Mouse (Mus musculus): ENCODE data around the gene Dis3l2.

Dis3l2 gene

DNA sequence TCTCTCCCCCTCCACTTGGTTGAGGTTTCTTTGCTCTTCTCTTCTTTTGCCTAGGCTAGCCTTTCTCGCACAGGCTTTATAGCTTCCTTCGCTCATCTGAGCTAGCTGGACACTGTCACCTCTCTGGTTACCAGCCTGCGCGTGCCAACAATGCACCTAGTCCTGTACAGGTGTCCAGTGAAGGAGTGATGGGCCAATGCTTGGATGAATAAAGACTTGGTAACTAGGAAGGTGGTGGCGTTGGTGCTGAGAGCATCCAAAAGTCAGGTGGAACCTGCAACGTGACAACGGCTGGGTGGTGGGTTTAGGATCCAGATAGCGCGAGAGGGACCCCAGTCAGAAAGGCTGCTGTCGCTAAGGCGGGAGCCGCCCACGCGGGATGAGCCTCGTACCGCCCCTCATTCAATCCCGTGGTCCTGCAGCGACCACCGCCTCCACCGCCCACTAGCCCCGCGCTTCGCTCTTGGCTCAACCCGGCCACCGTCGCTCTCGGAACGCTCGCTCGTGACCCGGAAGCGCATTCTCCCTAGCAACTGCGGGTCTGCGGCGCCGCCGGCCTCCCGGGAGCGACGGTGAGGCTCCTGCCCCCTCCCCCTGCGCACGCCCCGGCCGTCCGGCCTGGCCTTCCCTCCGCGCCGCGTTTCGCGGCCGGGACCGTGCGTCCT lies at the start of gene Dis3l2:
Gene Dis3l2 (plus strand): TSS at position 509 of the 665 bp plus-strand sequence.
- peak; percentile 92 for DNase-seq

DNA sequence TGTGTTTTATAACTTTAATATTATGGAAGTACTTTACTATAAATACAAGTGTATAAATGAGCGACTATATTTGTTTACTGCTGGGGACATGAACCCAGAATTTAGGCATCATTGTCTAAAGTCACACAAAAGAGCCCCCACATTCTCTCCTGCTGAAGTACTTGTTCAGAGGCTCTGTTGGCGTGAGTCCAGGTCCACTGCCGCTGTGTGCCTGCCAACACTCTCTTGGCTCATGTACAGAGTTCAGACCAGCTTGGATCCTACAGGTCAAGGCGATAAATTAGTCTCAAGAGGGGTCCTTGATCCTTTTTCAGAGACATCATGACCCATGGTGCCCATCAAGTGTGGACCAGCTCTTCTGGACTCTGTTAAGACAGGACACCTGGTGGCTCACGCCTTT lies 46.5 kb upstream of the Dis3l2 start:
- peak; percentile 52 for DNase-seq

DNA sequence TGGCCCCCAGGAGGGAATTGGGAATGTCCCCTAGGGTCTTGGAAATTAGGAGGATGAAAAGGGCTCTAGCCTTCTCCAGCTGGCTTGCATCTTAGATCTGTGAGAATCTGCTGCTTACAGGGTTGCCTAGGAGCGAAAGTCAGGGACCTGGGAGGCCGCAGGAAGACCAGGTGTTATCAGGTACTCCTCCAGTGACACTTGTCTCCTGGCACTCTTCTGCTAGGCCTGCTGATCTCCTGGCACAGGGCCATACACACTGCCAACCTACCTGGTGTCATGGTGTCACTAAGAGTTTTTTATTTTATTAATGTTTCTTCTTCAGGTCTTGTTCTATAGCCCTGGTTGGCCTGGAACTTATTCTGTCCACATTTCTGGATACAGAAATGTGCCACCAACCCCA lies 38.5 kb upstream of the Dis3l2 start:
- no peak for DNase-seq

DNA sequence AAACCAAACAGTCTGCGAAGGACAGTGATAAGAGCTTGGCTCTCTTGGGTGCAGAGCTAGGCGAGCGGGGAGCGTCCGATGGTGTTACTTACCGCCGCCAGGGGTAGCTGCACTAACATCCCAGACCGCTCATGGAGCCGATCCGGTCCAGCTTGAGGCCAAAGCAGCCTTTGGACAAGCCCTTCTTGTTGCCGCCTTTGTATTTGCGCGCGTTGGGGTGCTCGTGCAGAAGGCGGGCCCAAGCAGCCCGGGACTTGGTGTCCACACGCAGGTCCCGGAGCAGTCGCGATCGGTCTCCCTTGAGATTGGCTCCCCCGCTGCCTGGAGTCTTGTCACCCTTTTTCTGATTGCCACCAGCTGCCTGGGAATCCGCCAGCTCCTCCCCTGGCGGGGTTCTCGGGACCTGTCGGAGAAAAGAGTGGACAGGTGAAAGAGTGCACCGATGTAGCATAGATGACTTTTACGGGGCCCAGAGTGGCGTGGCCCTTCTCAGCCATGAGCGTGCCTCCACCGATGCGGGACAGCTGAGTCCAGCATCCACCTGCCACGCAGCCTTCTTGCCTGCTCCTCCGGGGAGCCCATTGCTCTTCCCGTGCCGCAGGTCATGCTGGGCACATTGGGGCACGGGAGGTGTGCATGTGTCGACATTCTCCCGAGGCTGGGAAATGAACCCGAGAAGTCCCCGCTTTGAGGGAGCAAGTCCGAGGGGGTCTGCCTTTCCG lies 33.9 kb upstream of the Dis3l2 start:
- DNase-seq: peak; percentile 87

DNA sequence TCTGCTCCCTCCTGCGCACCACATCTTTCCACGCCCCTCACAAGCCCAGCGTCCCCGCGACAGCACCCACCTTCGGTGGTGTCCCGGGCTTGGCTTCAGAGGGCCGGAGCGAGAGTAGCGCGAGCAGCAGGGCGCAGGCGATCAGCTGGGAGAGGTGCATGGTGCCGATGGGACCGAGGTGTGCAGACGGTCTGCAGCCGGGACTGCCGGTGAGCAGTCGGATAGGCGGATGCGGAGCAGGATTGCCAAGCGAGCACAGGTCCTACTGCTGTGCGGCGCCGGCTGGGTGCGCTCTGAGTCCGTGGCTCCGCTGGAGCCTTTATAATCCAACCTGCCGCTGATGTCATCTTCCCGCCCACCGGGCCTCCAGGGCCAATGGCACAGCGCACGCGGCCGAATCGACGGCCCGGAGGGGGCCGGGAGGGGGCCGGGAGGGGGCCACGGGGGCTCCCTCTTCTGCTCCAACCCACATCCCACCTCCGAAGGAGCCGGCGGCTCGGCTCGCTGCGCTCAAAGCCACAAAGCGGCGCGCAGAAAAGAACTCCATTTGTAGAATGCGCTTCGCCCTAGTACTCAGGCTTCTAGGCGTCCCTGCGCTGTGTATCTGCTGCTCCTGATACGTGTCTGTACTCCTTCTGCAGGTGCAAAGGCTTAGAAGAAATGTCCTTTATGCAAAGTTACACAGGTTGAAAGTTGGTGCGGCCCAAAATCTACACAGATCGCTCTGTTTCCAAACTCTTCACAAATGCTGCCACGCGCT lies 33.1 kb upstream of the Dis3l2 start, which contains the start of gene Nppc:
Gene Nppc (minus strand): TSS at position 293 of the 760 bp plus-strand sequence.
- DNase-seq: peak; percentile 83

DNA sequence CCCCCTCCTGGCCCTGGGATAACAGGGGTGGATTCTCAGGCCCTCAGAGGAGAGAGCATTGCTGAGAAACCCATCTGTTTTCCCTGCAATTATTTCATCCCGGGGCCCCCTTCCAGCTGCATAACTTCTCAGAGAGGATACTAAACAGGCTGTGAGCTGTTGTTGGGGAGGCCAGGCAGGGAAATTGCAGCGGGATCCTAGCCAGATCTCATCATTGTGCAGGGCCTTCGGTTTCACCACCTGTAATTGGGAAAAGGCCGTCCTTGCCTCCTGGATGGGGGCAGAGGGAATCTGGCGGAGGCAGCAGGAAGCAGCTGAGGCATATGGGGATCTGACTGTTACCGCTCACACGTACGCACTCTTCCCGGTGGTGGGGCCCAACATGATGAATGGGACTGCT lies 29.2 kb upstream of the Dis3l2 start:
- no peak for DNase-seq

DNA sequence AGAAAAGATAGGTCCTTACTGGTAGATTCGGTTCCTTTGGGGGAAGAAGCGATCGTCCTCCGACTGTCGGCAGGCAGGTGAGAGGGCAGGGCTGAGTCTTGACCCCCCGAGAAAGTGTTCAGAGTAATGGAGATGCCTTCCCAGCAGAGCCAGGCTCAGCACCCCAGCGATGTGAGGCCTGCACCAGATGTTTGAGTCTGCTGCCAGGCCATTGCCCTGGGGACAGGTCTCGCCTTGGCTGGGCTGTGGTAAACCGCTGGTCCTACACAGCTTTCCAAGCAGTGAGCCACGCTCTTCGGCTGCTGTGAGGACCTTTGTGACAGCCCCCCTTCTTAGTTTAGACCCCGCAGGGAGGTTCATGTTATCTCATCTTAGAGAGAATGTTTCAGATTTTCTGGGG lies 28.5 kb upstream of the Dis3l2 start:
- no peak for DNase-seq

DNA sequence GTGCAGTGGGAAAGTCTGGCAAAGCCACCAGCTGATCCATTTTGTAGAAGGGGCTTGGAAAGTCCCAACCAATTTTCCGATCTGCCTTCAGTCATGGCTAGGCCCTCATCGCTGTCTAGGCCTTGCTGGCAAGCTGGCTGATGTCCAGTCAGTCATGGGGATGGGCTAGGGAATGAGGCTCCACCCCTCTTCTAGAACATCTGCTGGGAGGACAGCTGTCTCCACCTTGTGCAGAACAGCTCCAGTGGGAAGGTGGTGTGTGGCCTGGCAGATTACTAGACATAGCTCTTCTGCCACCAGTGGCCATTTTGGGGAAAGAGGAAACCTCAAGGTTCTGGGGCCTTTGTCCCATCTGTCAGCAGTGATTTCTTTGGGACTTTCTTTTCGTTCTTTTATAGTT lies 26.0 kb upstream of the Dis3l2 start:
- DNase-seq: no peak

DNA sequence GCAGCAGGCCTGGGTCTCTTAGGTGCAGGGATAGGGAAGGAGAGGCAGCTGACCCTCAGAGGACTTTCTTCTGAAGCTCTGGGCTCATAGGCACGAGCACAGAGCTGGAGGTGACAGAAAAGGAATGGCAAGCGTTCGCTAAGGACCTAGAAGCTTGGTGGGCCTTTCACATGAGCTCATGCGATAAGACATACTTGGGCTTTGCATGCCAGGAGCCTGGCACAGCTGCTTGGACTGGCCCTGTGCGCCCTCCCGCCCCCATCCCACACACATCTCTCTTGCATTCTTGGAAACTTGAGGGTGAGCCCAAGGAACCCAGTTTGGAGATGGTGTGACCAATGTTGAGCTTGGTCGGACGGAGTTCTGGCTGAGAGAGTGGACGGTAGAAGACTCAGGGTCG lies 24.9 kb upstream of the Dis3l2 start:
- no peak for DNase-seq

DNA sequence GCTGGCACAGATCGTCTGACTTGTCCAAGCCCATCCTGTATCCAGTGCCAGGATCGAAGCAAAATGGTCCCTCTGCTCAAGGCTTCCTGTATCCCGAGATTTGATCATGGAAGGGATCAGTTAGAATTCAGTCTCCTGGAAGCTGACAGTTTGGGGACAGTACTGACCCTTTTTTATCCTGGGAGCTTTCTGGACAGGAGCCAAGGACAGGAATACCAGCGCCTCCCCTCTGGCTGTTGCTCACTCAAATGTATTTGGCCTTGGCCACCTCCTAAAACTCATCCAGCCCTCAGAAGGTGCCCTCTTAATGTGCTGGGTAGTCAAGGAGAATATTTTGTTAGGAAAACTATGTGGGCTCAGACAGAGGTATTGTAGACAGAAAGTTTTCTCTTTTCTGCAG lies 16.4 kb upstream of the Dis3l2 start:
- DNase-seq: no peak

DNA sequence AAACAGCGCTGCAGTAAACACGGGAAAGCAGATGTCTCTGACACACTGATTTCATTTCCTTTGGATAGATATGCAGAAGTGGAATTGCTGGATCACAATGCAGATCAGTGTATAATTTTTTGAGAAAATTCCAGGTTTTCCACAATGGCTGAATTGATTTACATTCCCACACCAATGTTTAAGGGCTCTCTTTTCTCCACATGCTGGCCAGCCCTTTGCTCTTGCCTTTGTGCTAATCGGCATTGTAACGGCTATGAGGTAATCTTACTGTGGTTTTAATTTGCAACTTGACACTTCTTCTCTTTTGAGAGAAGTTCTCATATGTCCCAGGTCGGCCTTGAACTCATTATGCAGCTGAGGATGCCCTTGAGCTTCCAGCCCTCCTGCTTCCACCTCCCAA lies 12.6 kb upstream of the Dis3l2 start:
- no peak for DNase-seq

DNA sequence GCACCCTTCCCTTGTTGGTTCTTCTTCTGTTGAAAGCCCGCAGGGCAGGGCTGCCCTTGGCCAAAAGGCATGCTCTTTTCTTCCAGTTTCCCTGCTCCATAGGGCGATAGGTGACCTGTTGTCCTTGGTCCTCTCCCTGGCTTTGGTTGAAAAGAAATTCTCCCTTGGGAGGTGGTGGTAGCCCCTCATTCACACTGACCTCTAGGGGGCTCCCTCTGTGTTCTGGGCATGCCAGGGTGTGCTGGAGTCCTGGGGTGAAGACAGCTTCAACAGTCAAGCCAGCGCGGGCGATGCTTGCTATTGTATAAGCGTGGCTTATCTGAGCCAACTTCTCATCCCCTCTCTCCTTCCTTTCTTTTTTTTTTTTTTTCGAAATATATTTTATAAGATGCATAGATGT lies 6.7 kb upstream of the Dis3l2 start:
- no peak for DNase-seq

DNA sequence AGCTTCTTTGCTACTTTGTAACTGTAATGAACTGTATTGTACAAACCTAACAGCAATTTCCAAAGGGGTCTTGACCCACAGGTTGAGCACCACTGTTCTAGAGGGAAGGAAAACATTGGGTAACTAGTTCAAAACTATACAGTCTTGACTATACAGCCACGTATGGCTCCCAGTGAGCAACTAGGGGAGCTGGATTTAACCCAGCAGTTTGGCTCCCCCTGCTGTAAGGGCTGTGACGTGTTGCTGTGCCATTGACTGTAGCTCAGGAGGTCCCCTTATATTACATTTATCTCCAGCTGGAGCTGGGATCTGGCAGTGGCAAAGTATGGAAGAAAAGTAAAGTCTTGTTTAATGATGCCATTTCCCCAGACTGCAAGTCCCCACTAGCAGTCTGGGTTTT lies 4.9 kb upstream of the Dis3l2 start:
- DNase-seq: no peak

DNA sequence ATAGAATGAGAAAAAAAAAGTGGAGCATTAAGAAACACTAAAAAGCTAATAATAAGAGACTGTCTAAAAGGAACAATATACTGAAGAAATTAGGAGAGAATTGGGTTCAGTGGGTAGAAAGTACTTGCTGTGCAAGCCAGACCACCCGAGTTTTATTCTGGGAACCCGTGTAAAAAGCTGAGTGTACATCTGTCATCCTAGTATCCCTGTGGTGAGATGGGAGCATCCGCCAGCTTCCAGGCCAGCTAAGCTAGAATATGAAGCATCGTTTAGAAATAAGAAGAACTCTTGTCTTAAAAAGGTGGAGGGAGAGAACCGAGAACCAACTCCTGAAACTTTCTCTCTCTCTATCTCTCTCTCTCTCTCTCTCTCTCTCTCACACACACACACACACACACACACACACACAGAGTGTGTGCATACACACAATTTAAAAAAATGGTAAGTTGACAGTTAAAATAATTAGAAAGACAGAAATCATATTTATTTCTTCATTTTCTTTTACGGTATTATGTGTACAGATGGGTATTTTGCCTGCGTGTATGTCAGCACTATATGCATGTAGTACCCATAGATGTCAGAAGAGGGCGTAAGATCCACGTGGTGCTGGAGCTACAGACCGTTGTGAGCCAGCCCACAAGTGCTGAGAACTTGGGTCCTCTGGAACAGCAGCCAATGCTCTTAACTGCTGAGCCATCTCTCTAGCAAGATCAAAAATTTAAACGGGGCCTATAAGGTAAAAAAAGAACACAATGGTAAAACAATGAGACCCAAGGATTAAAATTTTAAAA lies 4.1 kb upstream of the Dis3l2 start:
- DNase-seq: no peak

DNA sequence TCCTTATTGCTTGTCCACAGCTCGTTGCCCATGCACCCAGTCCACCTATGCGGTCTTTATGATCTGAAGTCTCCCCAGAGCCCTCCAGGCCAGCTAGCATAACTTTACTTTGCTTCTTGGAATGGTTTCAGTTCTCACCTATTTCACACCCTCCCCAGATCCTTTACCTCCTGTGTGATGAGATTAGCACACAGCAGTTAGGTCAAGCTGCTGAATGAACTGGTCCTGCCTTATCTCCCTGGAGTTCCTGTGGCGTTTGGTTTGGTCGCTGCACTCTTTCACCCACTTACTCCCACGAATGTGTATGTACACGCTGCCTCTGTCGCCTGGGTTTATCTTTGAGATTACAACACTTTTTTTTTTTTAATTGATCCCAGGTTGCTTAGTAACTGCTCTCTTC lies 3.2 kb upstream of the Dis3l2 start:
- no peak for DNase-seq

DNA sequence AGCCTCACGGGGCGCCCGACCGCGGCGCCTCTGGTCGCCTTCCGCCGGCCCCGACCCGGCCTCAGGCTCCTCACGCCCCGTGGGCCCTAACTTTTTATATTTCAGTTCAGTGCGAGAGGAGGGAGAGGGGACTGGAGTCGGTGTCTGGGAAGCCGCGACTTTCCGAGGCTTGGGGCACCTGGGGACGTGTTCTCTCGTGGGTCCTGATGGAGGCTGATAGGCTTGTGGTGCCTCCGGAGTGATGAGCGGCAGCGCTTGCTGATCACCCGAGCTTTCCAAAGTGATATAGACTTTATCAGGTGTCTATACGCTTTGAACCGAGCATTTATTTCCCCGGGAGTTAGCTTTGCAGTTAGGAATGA lies 338 bp downstream of the Dis3l2 start:
- DNase-seq: no peak

DNA sequence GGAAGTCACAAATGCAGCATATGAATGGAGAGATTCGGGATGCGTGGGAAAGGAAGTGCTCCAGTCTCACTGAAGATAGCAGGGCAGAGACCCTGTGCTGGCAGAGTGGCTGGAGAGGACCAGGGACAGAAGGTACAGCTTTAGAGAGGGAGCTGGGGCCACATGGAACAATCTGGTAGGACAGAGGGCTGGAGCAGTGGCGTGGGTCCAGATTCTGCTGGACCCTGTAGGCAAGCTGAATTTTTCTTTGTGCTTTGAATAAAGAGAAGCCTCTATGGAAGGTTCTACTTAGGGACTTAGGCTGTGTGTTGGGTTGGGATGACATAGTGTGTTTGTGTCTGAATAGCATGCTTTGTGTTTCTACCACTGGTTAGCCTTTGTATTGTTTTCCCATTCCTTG lies 1.9 kb downstream of the Dis3l2 start:
- DNase-seq: no peak

DNA sequence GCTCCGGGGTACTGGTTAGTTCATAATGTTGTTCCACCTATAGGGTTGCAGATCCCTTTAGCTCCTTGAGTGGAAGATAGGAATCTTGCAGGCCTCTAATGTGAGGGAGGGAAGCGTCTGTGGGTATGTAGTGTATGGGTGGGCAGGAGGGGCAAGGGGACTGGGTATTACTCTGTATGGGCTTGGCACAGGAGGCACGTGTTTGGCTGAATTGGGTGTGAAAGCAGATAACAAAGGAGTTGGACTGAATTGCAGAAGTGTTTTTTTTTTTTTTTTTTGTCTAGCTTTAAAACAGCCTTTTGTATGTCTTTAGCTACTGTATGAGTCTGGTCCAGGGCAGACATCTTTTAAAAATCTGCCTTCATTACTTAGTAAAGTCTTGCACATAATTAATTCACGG lies 5.9 kb downstream of the Dis3l2 start:
- DNase-seq: no peak

DNA sequence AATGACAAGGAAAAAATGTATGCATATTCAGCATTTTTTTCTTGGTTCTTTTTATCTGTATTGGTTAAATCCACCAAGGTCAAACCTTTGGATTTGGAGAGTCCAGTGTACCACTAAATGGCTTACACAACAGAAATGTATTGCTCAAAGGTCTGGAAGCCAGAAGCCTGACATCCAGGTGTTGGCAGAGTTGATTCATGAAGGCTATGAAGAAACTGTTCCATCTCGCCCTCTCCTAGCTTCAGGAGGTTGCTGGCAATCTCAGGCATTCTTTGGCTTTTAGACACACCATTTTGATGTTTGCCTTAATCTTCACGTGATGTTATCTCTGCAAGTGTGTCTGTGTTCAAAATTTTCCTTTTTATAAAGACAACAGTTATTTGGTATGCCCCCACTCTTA lies 8.4 kb downstream of the Dis3l2 start:
- no peak for DNase-seq

DNA sequence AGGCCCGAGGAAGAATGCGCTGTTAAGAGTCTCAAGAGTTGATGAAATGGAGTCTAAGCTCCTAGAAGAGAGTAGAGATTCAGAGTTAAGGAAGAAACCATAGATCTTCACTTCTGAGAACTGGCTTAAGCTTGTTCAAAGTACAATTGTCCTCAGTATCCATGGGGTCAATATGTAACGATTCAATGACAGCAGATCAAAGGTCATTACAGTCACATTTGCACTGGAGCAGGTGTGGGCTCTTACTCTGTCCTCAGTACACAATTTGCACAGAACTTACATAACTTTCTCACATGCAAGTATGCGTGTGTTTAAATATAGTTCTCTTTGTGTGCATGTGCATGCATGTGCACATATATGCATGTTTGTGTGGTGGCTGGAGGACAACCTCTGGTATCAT lies 9.4 kb downstream of the Dis3l2 start:
- DNase-seq: no peak

DNA sequence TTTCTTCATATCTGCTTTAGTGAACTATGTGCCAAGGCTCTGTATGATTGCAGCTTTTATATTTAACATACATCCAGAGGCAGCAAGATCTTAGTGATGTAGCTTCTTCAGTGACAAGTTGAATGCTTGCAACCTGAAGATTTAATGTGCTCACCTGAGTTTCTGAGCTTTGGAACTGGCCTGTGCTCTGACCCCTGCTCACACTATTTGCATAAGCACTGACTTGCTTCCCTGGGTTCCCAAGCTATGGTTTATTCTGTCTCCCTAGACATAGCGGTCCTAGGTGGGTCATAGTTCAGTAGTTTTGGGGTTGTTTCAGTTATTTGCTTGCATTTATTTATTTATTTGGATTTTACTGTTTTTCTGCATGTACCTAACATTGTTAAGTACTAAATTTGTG lies 14.6 kb downstream of the Dis3l2 start:
- DNase-seq: no peak

DNA sequence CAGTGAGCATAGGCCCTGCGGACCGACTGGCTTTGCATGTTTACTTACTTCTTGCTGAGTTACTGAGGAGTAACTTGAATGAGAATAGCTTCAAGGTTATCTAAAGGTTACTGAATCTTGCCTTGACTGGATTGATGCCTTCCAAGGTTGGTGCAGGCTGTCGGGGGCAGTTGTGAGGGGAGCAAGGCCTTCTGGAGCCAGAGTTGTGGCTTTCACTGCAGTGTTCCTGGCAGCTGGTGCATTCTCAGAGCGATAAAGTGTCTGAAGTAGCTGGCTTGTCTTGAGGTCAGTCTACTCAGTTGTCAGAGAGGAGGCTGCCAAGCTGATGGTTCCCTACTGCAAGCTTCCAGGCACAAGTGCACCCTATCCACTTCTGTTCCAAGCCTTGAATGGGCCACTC lies 15.8 kb downstream of the Dis3l2 start:
- no peak for DNase-seq

DNA sequence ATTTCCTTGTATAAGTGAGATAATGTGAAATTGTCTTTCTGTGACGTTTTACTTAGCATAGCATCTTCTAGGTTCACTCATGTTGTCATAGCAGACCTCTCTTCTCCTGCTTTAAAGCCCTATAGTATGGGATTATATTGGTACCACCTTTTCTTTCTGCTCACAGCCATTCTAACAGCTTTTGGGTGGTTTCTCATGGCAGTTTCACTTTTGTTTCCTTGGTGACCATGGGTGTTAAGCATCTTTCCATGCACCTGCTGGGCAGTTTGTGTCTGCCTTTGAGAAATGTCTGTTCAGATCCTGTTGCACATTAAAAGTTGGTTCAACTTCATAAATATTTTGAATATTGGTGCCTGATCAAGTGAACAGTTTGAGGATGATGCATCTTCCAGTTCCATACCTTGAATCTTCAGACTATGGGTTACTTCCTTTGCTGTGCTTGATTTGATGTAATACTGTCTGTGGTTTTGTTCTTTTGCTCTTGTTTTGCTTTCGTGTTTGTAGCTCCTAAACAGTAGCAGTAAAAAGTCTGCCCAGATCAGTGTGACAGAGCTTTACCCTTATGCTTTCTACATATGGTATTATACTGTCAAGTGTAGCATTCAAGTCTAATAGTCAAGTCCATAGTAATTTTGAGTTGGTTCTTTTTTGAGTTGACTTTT lies 29.7 kb downstream of the Dis3l2 start:
- no peak for DNase-seq
